In genomic region chr7:3703879-3704441, GRCm38 (mm10) we compare ENCODE assay signal across 1 mouse cellular context.
TF ChIP-seq lines count a peak whose summit lies in the region.

Rps9 (plus strand) TSS chr7:3703993.

TF ChIP-seq in MEL, 35 proteins besides CTCF, POLR2A, EP300 and RAD21 (continued from another document):
- peak; percentile 97 for TF ChIP-seq CHD1 (IDR thresholded peaks at IDR 0.05; ENCODE audit: low read depth, low read length)
- TF ChIP-seq HCFC1 (IDR thresholded peaks at IDR 0.05; ENCODE audit: low read depth, low read length) = peak; percentile 89
- TF ChIP-seq GATA1 (IDR thresholded peaks at IDR 0.05; ENCODE audit: low read depth, low read length) = no peak
- peak; percentile 99 for TF ChIP-seq TBP (IDR thresholded peaks at IDR 0.05; ENCODE audit: low read depth, low read length)
